Mouse (Mus musculus) CH12.LX (cell line): ENCODE measurements around the gene Fam120a. TPM values are rescaled to one million over a fixed set of nuclear protein-coding genes. Genes with fewer than 3 reads are reported as not detected.

Experiments used
- DNase-seq: peaks from one replicate; pipeline ENCODE4 v3.0.0-alpha.2; 2013; ENCODE audit errors: extremely low read depth
- H3K27ac ChIP-seq: 2 replicates; pipeline ENCODE4 v1.5.1; 2012; ENCODE audit warnings: low read depth, mild to moderate bottlenecking, control low read depth, moderate library complexity; ENCODE audit not compliant: insufficient read depth
- H3K27me3 ChIP-seq: replicated peaks from 2 replicates; pipeline ENCODE3; 2012; ENCODE audit warnings: inconsistent platforms
- H3K36me3 ChIP-seq, 2 experiments: replicated peaks in 1 of 2; 2 replicates each; pipeline versions ENCODE3 to v1.6.1; 2012; ENCODE audit warnings: inconsistent platforms in 1 of 2, low read length in 1 of 2, mild to moderate bottlenecking in 1 of 2, mixed read lengths in 1 of 2, moderate library complexity in 1 of 2; ENCODE audit not compliant: control insufficient read depth in 1 of 2, insufficient read depth in 1 of 2
- H3K4me1 ChIP-seq, 2 experiments: 2 replicates each; pipeline ENCODE4 v1.6.1; 2012; ENCODE audit warnings: inconsistent platforms in 1 of 2, moderate library complexity in 1 of 2; ENCODE audit not compliant: insufficient read depth in 2 of 2, control insufficient read depth in 1 of 2
- H3K4me2 ChIP-seq: 2 replicates; pipeline ENCODE4 v1.6.1; 2012; ENCODE audit warnings: low read depth, mild to moderate bottlenecking, control low read depth; ENCODE audit not compliant: poor library complexity, insufficient read depth, severe bottlenecking
- H3K4me3 ChIP-seq, 3 experiments: fragments of 150-350 bp in 1 of 3; sonication (generic) in 1 of 3; replicated peaks in 1 of 3; 2 replicates each; pipeline versions ENCODE3 to v1.5.1; 2011 to 2012; ENCODE audit warnings: low read depth in 2 of 3, low read length in 2 of 3, mild to moderate bottlenecking in 2 of 3, moderate library complexity in 2 of 3, control low read depth in 1 of 3, improper control_type of control experiment in 1 of 3, inconsistent platforms in 1 of 3, mixed read lengths in 1 of 3; ENCODE audit not compliant: poor library complexity in 1 of 3
- H3K79me2 ChIP-seq: replicated peaks from 2 replicates; pipeline ENCODE4 v1.6.1; 2012; ENCODE audit warnings: mild to moderate bottlenecking, moderate library complexity; ENCODE audit not compliant: control insufficient read depth, poor library complexity, insufficient read depth, severe bottlenecking; ENCODE audit errors: extremely low read depth
- H3K9ac ChIP-seq: 2 replicates; pipeline ENCODE4 v1.6.1; 2012; ENCODE audit warnings: low read depth, mild to moderate bottlenecking, control low read depth, moderate library complexity; ENCODE audit not compliant: insufficient read depth
- H3K9me3 ChIP-seq: replicated peaks from 2 replicates; pipeline ENCODE3; 2012; ENCODE audit warnings: low read length, inconsistent platforms, mixed read lengths
- BHLHE40 ChIP-seq: IDR thresholded peaks from 2 replicates; pipeline ENCODE4 v1.6.1; 2011; ENCODE audit warnings: mild to moderate bottlenecking, low read depth, low read length, improper control_type of control experiment
- E2F4 ChIP-seq: IDR thresholded peaks from 2 replicates; pipeline ENCODE4 v1.6.1; 2011; ENCODE audit warnings: low read depth, low read length, improper control_type of control experiment; ENCODE audit not compliant: insufficient replicate concordance
- ELF1 ChIP-seq: IDR thresholded peaks from 2 replicates; pipeline ENCODE4 v1.6.1; 2014; ENCODE audit warnings: low read depth, mild to moderate bottlenecking, inconsistent platforms, low read length, improper control_type of control experiment
- EP300 ChIP-seq: IDR thresholded peaks from 2 replicates; pipeline ENCODE4 v1.6.1; 2011; ENCODE audit warnings: low read length, improper control_type of control experiment
- HCFC1 ChIP-seq: IDR thresholded peaks from 2 replicates; pipeline ENCODE4 v1.6.1; 2012; ENCODE audit warnings: low read depth, mild to moderate bottlenecking, inconsistent platforms, low read length, improper control_type of control experiment
- IRF4 ChIP-seq: IDR thresholded peaks from 2 replicates; pipeline ENCODE4 v1.6.1; 2014; ENCODE audit warnings: low read depth, mild to moderate bottlenecking, inconsistent platforms, low read length, improper control_type of control experiment
- JUND ChIP-seq: conservative IDR thresholded peaks from 2 replicates; pipeline ENCODE4 v1.6.1; 2011; ENCODE audit warnings: low read depth, low read length, improper control_type of control experiment
- MAFK ChIP-seq: IDR thresholded peaks from 2 replicates; pipeline ENCODE4 v1.6.1; 2011; ENCODE audit warnings: low read length, improper control_type of control experiment; ENCODE audit not compliant: insufficient replicate concordance
- MEF2A ChIP-seq: IDR thresholded peaks from 2 replicates; pipeline ENCODE4 v1.6.1; 2014; ENCODE audit warnings: low read depth, mild to moderate bottlenecking, inconsistent platforms, low read length, improper control_type of control experiment, borderline replicate concordance
- MXI1 ChIP-seq: IDR thresholded peaks from 2 replicates; pipeline ENCODE4 v1.6.1; 2011; ENCODE audit warnings: mild to moderate bottlenecking, low read depth, low read length, improper control_type of control experiment
- MYC ChIP-seq: IDR thresholded peaks from 2 replicates; pipeline ENCODE4 v1.6.1; 2011; ENCODE audit warnings: low read depth, mild to moderate bottlenecking, improper control_type of control experiment, low read length
- NELFE ChIP-seq: IDR thresholded peaks from 2 replicates; pipeline ENCODE4 v1.6.1; 2011; ENCODE audit warnings: low read depth, low read length, improper control_type of control experiment
- NRF1 ChIP-seq: IDR thresholded peaks from 2 replicates; pipeline ENCODE4 v1.6.1; 2014; ENCODE audit warnings: low read depth, mild to moderate bottlenecking, inconsistent platforms, low read length, improper control_type of control experiment, moderate library complexity
- POLR2A ChIP-seq: IDR thresholded peaks from 2 replicates; pipeline ENCODE4 v1.6.1; 2011; ENCODE audit warnings: low read depth, mild to moderate bottlenecking, improper control_type of control experiment, low read length
- POLR2AphosphoS2 ChIP-seq: IDR thresholded peaks from 2 replicates; pipeline ENCODE4 v1.6.1; 2011; ENCODE audit warnings: low read depth, low read length, improper control_type of control experiment
- TBP ChIP-seq: conservative IDR thresholded peaks from 2 replicates; pipeline ENCODE4 v1.6.1; 2011; ENCODE audit warnings: low read depth, low read length, improper control_type of control experiment
- USF1 ChIP-seq: IDR thresholded peaks from 2 replicates; pipeline ENCODE4 v1.6.1; 2014; ENCODE audit warnings: low read depth, mild to moderate bottlenecking, inconsistent platforms, low read length, improper control_type of control experiment
- USF2 ChIP-seq: conservative IDR thresholded peaks from 2 replicates; pipeline ENCODE4 v1.6.1; 2011; ENCODE audit warnings: low read depth, low read length, improper control_type of control experiment
- ZC3H11A ChIP-seq: IDR thresholded peaks from 2 replicates; pipeline ENCODE4 v1.6.1; 2012; ENCODE audit warnings: low read depth, mild to moderate bottlenecking, inconsistent platforms, low read length, improper control_type of control experiment
- dilution Hi-C: fragments of 300-500 bp; cut with MboI; formaldehyde crosslinking; loops from 2 replicates; pipeline ENCODE4 v1.14.3; 2020; ENCODE audit warnings: low sequenced_read_pairs; ENCODE audit not compliant: extremely low pct_unique_long_range_greater_than_20kb, extremely low pct_ligation_motif_present
- in situ Hi-C: fragments of 300-500 bp; cut with MboI; formaldehyde crosslinking; loops from 3 replicates; pipeline ENCODE4 v1.14.3; 2019; ENCODE audit warnings: low sequenced_read_pairs, low pct_ligation_motif_present, low pct_unique_long_range_greater_than_20kb, mixed read lengths
- polyA plus RNA-seq: library from polyadenylated mRNA; unstranded; fragments of >175 nt; gene quantifications from 2 replicates; pipeline ENCODE4 v1.2.1, GENCODE M21; 2012; ENCODE audit warnings: low read depth; ENCODE audit not compliant: insufficient read length
- total RNA-seq, 2 experiments: library from RNA; depleted of rRNA; stranded (reverse); fragments of 300-350 nt in 1 of 2; fragments of >200 nt in 1 of 2; gene quantifications; 2 replicates each; pipeline ENCODE4 v1.2.3; 2012 to 2014

Gene Fam120a
- total and polyA plus RNA-seq, 3 experiments, result 70.0 to 122 (median 82.6) TPM

DNA sequence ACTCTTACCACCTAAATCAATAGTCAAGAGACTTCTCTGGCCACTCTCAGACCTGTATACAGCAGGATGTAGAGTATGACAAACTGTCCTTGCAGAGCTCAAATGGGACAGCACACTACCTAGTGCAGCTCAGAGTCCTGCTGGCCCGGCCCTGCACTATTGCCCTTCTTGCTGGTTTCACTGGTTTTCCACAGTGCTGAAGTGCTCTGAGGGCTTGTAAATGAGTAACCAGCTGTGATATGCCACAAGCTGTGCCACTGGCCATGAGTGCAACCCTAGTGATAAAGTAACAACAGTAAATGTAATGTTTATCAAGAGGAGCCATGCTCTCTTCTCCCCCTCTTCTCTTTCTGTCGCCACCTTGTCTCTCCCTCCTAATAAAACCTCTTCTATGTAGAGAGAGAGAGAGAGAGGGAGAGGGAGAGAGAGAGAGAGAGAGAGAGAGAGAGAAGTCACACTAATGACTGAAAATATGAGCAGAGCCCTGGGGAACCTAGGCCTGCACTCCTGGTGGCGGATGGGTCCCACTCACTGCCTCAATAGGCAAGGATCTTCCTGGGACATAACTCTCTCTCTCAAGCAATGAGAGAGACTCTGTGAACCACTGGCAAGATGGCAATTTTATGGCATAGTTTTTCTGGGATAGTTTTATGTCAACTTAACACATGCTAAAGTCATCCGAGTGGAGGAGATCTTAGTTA is 77.4 kb downstream of the Fam120a start:
- H3K27me3 ChIP-seq, result no peaks in the 10 kb centered on the region
- no peak overlapping the region for H3K27ac ChIP-seq
- no peak overlapping the region for H3K9ac ChIP-seq
- H3K9me3 ChIP-seq, result no peaks in the 10 kb centered on the region
- H3K4me3 ChIP-seq, result no peak overlapping the region
- in situ Hi-C loops, result no loop called here
- no peak overlapping the region for H3K4me2 ChIP-seq
- H3K79me2 ChIP-seq, result no peaks in the 10 kb centered on the region
- dilution Hi-C loops, result no loop called here
- TF ChIP-seq ELF1 (no peak), HCFC1 (no peak), E2F4 (no peak), IRF4 (no peak), POLR2A (no peak), MEF2A (no peak), NELFE (no peak), BHLHE40 (no peak), TBP (no peak), JUND (no peak), EP300 (no peak), USF1 (no peak)
- peaks cover 76 to 97% of the 10 kb centered on the region in 2 experiments for H3K36me3 ChIP-seq
- no peak for DNase-seq
- no peaks in the 10 kb centered on the region for H3K4me1 ChIP-seq

GRCm38 (mm10) chr13:48878534-48878933 is 89.3 kb downstream of the Fam120a start:
- dilution Hi-C loops, result no loop called here

More at GRCm38 (mm10) chr13:48878534-48878933, 89.3 kb downstream of the Fam120a start:
- Histone ChIP-seq H3K4me3 (peak overlapping the region; percentile 42 to 58 (median 54)), H3K4me2 (peak overlapping the region; percentile 72), H3K27ac (peak overlapping the region; percentile 27), H3K9me3 (no peaks in the 10 kb centered on the region), H3K79me2 (no peaks in the 10 kb centered on the region), H3K4me1 (peaks cover 0 to 17% of the 10 kb centered on the region in 2 experiments; a peak in 2 of 4 replicates), H3K27me3 (no peaks in the 10 kb centered on the region), H3K9ac (peak overlapping the region; percentile 90), H3K36me3 (peaks cover 22 to 38% of the 10 kb centered on the region in 2 experiments)
- peak; percentile 97 for DNase-seq
- TF ChIP-seq USF1 (peak; percentile 95), POLR2A (peak; percentile 100), ZC3H11A (no peak), USF2 (peak; percentile 93), JUND (no peak), POLR2AphosphoS2 (peak; percentile 99), NRF1 (peak; percentile 93), MAFK (no peak), MYC (no peak), ELF1 (no peak), TBP (peak; percentile 94), MXI1 (no peak), HCFC1 (no peak)
- in situ Hi-C loops, result loop anchor here (10.0 kb wide), 1 partner anchor 116 kb away; no protein-coding TSS in a partner anchor
